Mouse (Mus musculus) CH12.LX (cell line): Measurements from ENCODE around the gene Zbtb6. TPM values are rescaled to one million over a fixed set of nuclear protein-coding genes. Genes with fewer than 3 reads are reported as not detected.

Source experiments
- DNase-seq: peaks from one replicate; pipeline ENCODE4 v3.0.0-alpha.2; 2013; ENCODE audit errors: extremely low read depth
- H3K27ac ChIP-seq: 2 replicates; pipeline ENCODE4 v1.5.1; 2012; ENCODE audit warnings: low read depth, mild to moderate bottlenecking, control low read depth, moderate library complexity; ENCODE audit not compliant: insufficient read depth
- H3K27me3 ChIP-seq: replicated peaks from 2 replicates; pipeline ENCODE3; 2012; ENCODE audit warnings: inconsistent platforms
- H3K36me3 ChIP-seq, 2 experiments: replicated peaks in 1 of 2; 2 replicates each; pipeline versions ENCODE3 to v1.6.1; 2012; ENCODE audit warnings: inconsistent platforms in 1 of 2, low read length in 1 of 2, mild to moderate bottlenecking in 1 of 2, mixed read lengths in 1 of 2, moderate library complexity in 1 of 2; ENCODE audit not compliant: control insufficient read depth in 1 of 2, insufficient read depth in 1 of 2
- H3K4me1 ChIP-seq, 2 experiments: 2 replicates each; pipeline ENCODE4 v1.6.1; 2012; ENCODE audit warnings: inconsistent platforms in 1 of 2, moderate library complexity in 1 of 2; ENCODE audit not compliant: insufficient read depth in 2 of 2, control insufficient read depth in 1 of 2
- H3K4me2 ChIP-seq: 2 replicates; pipeline ENCODE4 v1.6.1; 2012; ENCODE audit warnings: low read depth, mild to moderate bottlenecking, control low read depth; ENCODE audit not compliant: poor library complexity, insufficient read depth, severe bottlenecking
- H3K4me3 ChIP-seq, 3 experiments: fragments of 150-350 bp in 1 of 3; sonication (generic) in 1 of 3; replicated peaks in 1 of 3; 2 replicates each; pipeline versions ENCODE3 to v1.5.1; 2011 to 2012; ENCODE audit warnings: low read depth in 2 of 3, low read length in 2 of 3, mild to moderate bottlenecking in 2 of 3, moderate library complexity in 2 of 3, control low read depth in 1 of 3, improper control_type of control experiment in 1 of 3, inconsistent platforms in 1 of 3, mixed read lengths in 1 of 3; ENCODE audit not compliant: poor library complexity in 1 of 3
- H3K79me2 ChIP-seq: replicated peaks from 2 replicates; pipeline ENCODE4 v1.6.1; 2012; ENCODE audit warnings: mild to moderate bottlenecking, moderate library complexity; ENCODE audit not compliant: control insufficient read depth, poor library complexity, insufficient read depth, severe bottlenecking; ENCODE audit errors: extremely low read depth
- H3K9ac ChIP-seq: 2 replicates; pipeline ENCODE4 v1.6.1; 2012; ENCODE audit warnings: low read depth, mild to moderate bottlenecking, control low read depth, moderate library complexity; ENCODE audit not compliant: insufficient read depth
- H3K9me3 ChIP-seq: replicated peaks from 2 replicates; pipeline ENCODE3; 2012; ENCODE audit warnings: low read length, inconsistent platforms, mixed read lengths
- CHD1 ChIP-seq: IDR thresholded peaks from 2 replicates; pipeline ENCODE4 v1.6.1; 2012; ENCODE audit warnings: low read depth, low read length, improper control_type of control experiment, inconsistent platforms
- CHD2 ChIP-seq: IDR thresholded peaks from 2 replicates; pipeline ENCODE4 v1.6.1; 2011; ENCODE audit warnings: low read length, improper control_type of control experiment
- CTCF ChIP-seq, 2 experiments: IDR thresholded peaks in 1 of 2; conservative IDR thresholded peaks in 1 of 2; 2 replicates each; pipeline ENCODE4 v1.5.1; 2011 to 2012; ENCODE audit warnings: low read depth in 2 of 2, low read length in 2 of 2, improper control_type of control experiment in 1 of 2, inconsistent platforms in 1 of 2, mild to moderate bottlenecking in 1 of 2, moderate library complexity in 1 of 2
- ELF1 ChIP-seq: IDR thresholded peaks from 2 replicates; pipeline ENCODE4 v1.6.1; 2014; ENCODE audit warnings: low read depth, mild to moderate bottlenecking, inconsistent platforms, low read length, improper control_type of control experiment
- GABPA ChIP-seq: IDR thresholded peaks from 2 replicates; pipeline ENCODE4 v1.6.1; 2012; ENCODE audit warnings: low read depth, low read length, improper control_type of control experiment, inconsistent platforms; ENCODE audit not compliant: insufficient replicate concordance
- HCFC1 ChIP-seq: IDR thresholded peaks from 2 replicates; pipeline ENCODE4 v1.6.1; 2012; ENCODE audit warnings: low read depth, mild to moderate bottlenecking, inconsistent platforms, low read length, improper control_type of control experiment
- IRF4 ChIP-seq: IDR thresholded peaks from 2 replicates; pipeline ENCODE4 v1.6.1; 2014; ENCODE audit warnings: low read depth, mild to moderate bottlenecking, inconsistent platforms, low read length, improper control_type of control experiment
- JUN ChIP-seq: IDR thresholded peaks from 2 replicates; pipeline ENCODE4 v1.6.1; 2011; ENCODE audit warnings: low read depth, mild to moderate bottlenecking, low read length, improper control_type of control experiment, moderate library complexity; ENCODE audit not compliant: insufficient read depth
- KAT2A ChIP-seq: IDR thresholded peaks from 2 replicates; pipeline ENCODE4 v1.6.1; 2012; ENCODE audit warnings: low read length, improper control_type of control experiment, inconsistent platforms; ENCODE audit not compliant: insufficient replicate concordance
- MAZ ChIP-seq: IDR thresholded peaks from 2 replicates; pipeline ENCODE4 v1.6.1; 2012; ENCODE audit warnings: low read depth, mild to moderate bottlenecking, inconsistent platforms, low read length, improper control_type of control experiment, moderate library complexity
- MXI1 ChIP-seq: IDR thresholded peaks from 2 replicates; pipeline ENCODE4 v1.6.1; 2011; ENCODE audit warnings: mild to moderate bottlenecking, low read depth, low read length, improper control_type of control experiment
- POLR2AphosphoS2 ChIP-seq: IDR thresholded peaks from 2 replicates; pipeline ENCODE4 v1.6.1; 2011; ENCODE audit warnings: low read depth, low read length, improper control_type of control experiment
- RCOR1 ChIP-seq: conservative IDR thresholded peaks from 2 replicates; pipeline ENCODE4 v1.6.1; 2012; ENCODE audit warnings: low read depth, mild to moderate bottlenecking, inconsistent platforms, low read length, improper control_type of control experiment
- SIN3A ChIP-seq: IDR thresholded peaks from 2 replicates; pipeline ENCODE4 v1.6.1; 2012; ENCODE audit warnings: low read length, improper control_type of control experiment, inconsistent platforms
- TCF12 ChIP-seq: IDR thresholded peaks from 2 replicates; pipeline ENCODE4 v1.6.1; 2014; ENCODE audit warnings: low read depth, mild to moderate bottlenecking, inconsistent platforms, low read length, improper control_type of control experiment
- UBTF ChIP-seq: IDR thresholded peaks from 2 replicates; pipeline ENCODE4 v1.6.1; 2012; ENCODE audit warnings: low read depth, mild to moderate bottlenecking, inconsistent platforms, low read length, improper control_type of control experiment, moderate library complexity
- USF1 ChIP-seq: IDR thresholded peaks from 2 replicates; pipeline ENCODE4 v1.6.1; 2014; ENCODE audit warnings: low read depth, mild to moderate bottlenecking, inconsistent platforms, low read length, improper control_type of control experiment
- USF2 ChIP-seq: conservative IDR thresholded peaks from 2 replicates; pipeline ENCODE4 v1.6.1; 2011; ENCODE audit warnings: low read depth, low read length, improper control_type of control experiment
- ZKSCAN1 ChIP-seq: IDR thresholded peaks from 2 replicates; pipeline ENCODE4 v1.6.1; 2012; ENCODE audit warnings: low read depth, inconsistent platforms, low read length, improper control_type of control experiment, borderline replicate concordance
- ZMIZ1 ChIP-seq: IDR thresholded peaks from 2 replicates; pipeline ENCODE4 v1.6.1; 2012; ENCODE audit warnings: low read depth, mild to moderate bottlenecking, inconsistent platforms, low read length, improper control_type of control experiment
- dilution Hi-C: fragments of 300-500 bp; cut with MboI; formaldehyde crosslinking; loops from 2 replicates; pipeline ENCODE4 v1.14.3; 2020; ENCODE audit warnings: low sequenced_read_pairs; ENCODE audit not compliant: extremely low pct_unique_long_range_greater_than_20kb, extremely low pct_ligation_motif_present
- in situ Hi-C: fragments of 300-500 bp; cut with MboI; formaldehyde crosslinking; loops from 3 replicates; pipeline ENCODE4 v1.14.3; 2019; ENCODE audit warnings: low sequenced_read_pairs, low pct_ligation_motif_present, low pct_unique_long_range_greater_than_20kb, mixed read lengths
- polyA plus RNA-seq: library from polyadenylated mRNA; unstranded; fragments of >175 nt; gene quantifications from 2 replicates; pipeline ENCODE4 v1.2.1, GENCODE M21; 2012; ENCODE audit warnings: low read depth; ENCODE audit not compliant: insufficient read length
- total RNA-seq, 2 experiments: library from RNA; depleted of rRNA; stranded (reverse); fragments of 300-350 nt in 1 of 2; fragments of >200 nt in 1 of 2; gene quantifications; 2 replicates each; pipeline ENCODE4 v1.2.3; 2012 to 2014

The Zbtb6 gene
- total and polyA plus RNA-seq, 3 experiments = 6.7 to 23.3 (median 9.2) TPM

- no peak; the same call in 1 of the 2 replicates for TF ChIP-seq POLR2AphosphoS2
Observed at GRCm38 (mm10) chr2:37442611-37443591, at the start of gene Zbtb6, which contains the start of the genes Zbtb26 and Rabgap1 (continued).

DNA sequence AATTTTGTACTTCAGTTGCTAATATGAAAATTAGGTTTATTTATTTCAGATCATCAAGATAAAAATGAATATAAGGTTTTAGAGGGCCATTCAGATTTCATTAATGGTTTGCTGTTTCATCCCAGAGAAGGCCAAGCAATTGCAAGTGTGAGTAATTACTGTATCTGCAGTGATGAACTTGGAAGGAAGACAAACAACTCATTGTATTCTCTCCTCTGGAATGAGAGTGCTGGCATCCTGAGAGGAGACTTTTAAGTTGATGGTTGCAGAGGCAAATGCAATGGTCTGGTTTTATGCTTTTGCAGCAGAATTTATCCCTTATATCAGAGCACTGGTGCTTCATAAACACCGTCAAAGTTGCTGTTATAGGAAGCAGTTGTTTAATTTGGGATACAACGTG lies 46.0 kb upstream of the Zbtb6 start:
- Histone ChIP-seq H3K4me2 (no peak overlapping the region), H3K36me3 (peaks cover 32 to 68% of the 10 kb centered on the region in 2 experiments), H3K4me3 (no peak overlapping the region), H3K27me3 (no peaks in the 10 kb centered on the region), H3K9me3 (no peaks in the 10 kb centered on the region), H3K27ac (no peak overlapping the region), H3K79me2 (no peaks in the 10 kb centered on the region)
- DNase-seq = no peak
- no peak for TF ChIP-seq CTCF (conservative IDR thresholded peaks at IDR 0.05 in 1 of 2, IDR thresholded peaks at IDR 0.05 in 1 of 2; ENCODE audit: low read depth in 2 of 2, low read length in 2 of 2)
- TF ChIP-seq, all 38 proteins: peak for 0
- Histone ChIP-seq H3K9ac (no peak overlapping the region), H3K4me1 (no peaks in the 10 kb centered on the region)
- dilution Hi-C loops = no loop called here
- in situ Hi-C loops = no loop called here

DNA sequence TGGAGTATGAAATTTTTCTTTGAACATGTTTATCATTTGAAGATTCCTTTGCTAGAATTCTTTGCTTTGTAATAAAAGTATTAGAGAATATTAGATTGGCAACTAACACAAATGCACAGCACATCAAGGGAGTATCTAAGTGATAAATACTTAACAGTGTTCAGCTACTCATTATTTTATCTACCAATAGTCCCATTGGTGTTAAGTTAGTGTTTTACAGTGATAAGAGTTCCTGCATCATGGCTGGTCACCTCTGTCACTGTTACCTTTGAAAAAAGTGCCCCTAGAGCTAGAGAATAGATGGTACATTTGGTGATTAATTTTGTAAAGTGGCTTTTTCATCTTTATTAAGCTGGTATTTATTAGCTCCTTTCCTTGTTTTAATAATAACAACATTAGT lies 43.4 kb upstream of the Zbtb6 start:
- TF ChIP-seq TCF12 (no peak), GABPA (no peak), ELF1 (no peak), MXI1 (no peak), UBTF (no peak), IRF4 (no peak), JUN (no peak), KAT2A (no peak), USF2 (no peak), SIN3A (no peak), ZMIZ1 (no peak), CHD2 (no peak), HCFC1 (no peak), CHD1 (no peak), USF1 (no peak), MAZ (no peak), RCOR1 (no peak), ZKSCAN1 (no peak)
- in situ Hi-C loops = no loop called here
- no peak for DNase-seq
- H3K4me2 ChIP-seq = no peak overlapping the region
- no peaks in the 10 kb centered on the region for H3K4me1 ChIP-seq
- H3K9me3 ChIP-seq = no peaks in the 10 kb centered on the region
- no peak overlapping the region for H3K4me3 ChIP-seq
- no peaks in the 10 kb centered on the region for H3K27me3 ChIP-seq
- no peak overlapping the region for H3K27ac ChIP-seq
- no peak overlapping the region for H3K9ac ChIP-seq
- dilution Hi-C loops = no loop called here
- peaks cover 34 to 61% of the 10 kb centered on the region in 2 experiments for H3K36me3 ChIP-seq
- H3K79me2 ChIP-seq = no peaks in the 10 kb centered on the region
